Mouse (Mus musculus) stomach, postnatal 0 days (tissue): ENCODE results near the gene Trpm4.

ENCODE experiments used
- CTCF ChIP-seq: IDR thresholded peaks from 2 replicates; pipeline ENCODE4 v1.5.1; 2016; ENCODE audit warnings: antibody characterized with exemption, low read depth, mild to moderate bottlenecking, moderate library complexity
- EP300 ChIP-seq: optimal IDR thresholded peaks from 2 replicates; pipeline ENCODE3; 2016; ENCODE audit warnings: antibody characterized with exemption

DNA sequence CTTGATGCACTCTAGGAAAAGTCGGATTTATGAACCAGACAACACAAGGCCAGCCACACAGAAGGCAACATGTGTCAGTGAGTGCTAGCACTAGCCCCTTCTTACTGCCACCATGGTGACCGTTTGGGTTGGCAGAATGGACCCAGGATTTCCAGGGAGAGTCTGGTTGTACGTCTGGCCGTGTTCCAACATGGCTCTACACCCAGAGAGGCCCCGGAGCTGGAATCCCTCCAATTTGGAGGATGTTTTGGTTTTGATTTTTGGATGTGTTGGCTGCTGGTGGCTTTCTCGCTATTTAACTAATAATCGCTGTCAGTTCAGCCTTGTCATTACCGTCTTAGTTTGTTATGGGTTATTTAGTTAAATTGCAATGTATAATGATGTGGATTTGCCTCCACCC, 31.0 kb downstream of the Trpm4 start:
- TF ChIP-seq EP300: no peak
- TF ChIP-seq CTCF: no peak
